Mouse (Mus musculus) midbrain, embryonic 15.5 days (tissue): ENCODE data around the gene Gm20388. TPM values are rescaled to one million over a fixed set of nuclear protein-coding genes. Genes with fewer than 3 reads are reported as not detected.
"Not testable (repeated sequence)": the region's sequence is repeated elsewhere in the genome, so short reads cannot be mapped to it uniquely, and the experiment has no call there.

Experiments
- ATAC-seq: fragments of 200-750 bp; cut with Nextera tagmentation; replicated peaks from 2 replicates; pipeline ENCODE4 v1.8.0; 2017; ENCODE audit warnings: moderate TSS enrichment
- H3K27ac ChIP-seq: fragments of 300-500 bp; sonication (generic); 2 replicates; pipeline ENCODE4 v1.5.1; 2015; ENCODE audit warnings: mild to moderate bottlenecking, inconsistent platforms
- H3K27me3 ChIP-seq: fragments of 300-500 bp; sonication (generic); replicated peaks from 2 replicates; pipeline ENCODE4 v1.6.1; 2015; ENCODE audit warnings: inconsistent platforms
- H3K36me3 ChIP-seq: fragments of 300-500 bp; sonication (generic); replicated peaks from 2 replicates; pipeline ENCODE4 v1.6.1; 2015; ENCODE audit warnings: inconsistent platforms
- H3K4me1 ChIP-seq: fragments of 300-500 bp; sonication (generic); 2 replicates; pipeline ENCODE4 v1.6.1; 2015; ENCODE audit warnings: inconsistent platforms
- H3K4me2 ChIP-seq: fragments of 300-500 bp; sonication (generic); 2 replicates; pipeline ENCODE4 v1.6.1; 2015; ENCODE audit warnings: inconsistent platforms, mild to moderate bottlenecking, moderate library complexity
- H3K4me3 ChIP-seq: fragments of 300-500 bp; sonication (generic); 2 replicates; pipeline ENCODE4 v1.5.1; 2015; ENCODE audit warnings: mild to moderate bottlenecking, inconsistent platforms
- H3K9ac ChIP-seq: fragments of 300-500 bp; sonication (generic); 2 replicates; pipeline ENCODE4 v1.6.1; 2015; ENCODE audit warnings: mild to moderate bottlenecking, inconsistent platforms
- H3K9me3 ChIP-seq: fragments of 300-500 bp; sonication (generic); 2 replicates; pipeline ENCODE4 v1.6.1; 2016; ENCODE audit warnings: inconsistent platforms
- WGBS: fragments of 180-500 bp; shearing (Covaris S2); methylation state at CpG from one replicate; pipeline ENCODE4 v1.1.7; 2015; ENCODE audit warnings: mixed read lengths; 5-methylcytosine and 5-hydroxymethylcytosine counted together
- polyA plus RNA-seq: library from polyadenylated mRNA; unstranded; fragments of >200 nt; fragmentation: Nextera tagmentation; extraction: Ambion mirVana; gene quantifications from 2 replicates; pipeline ENCODE4 v1.2.1, GENCODE M21; 2015

The Gm20388 gene
- polyA plus RNA-seq, 1 experiment from 2014 or later, result 5.6 TPM

- ATAC-seq, H3K9me3 ChIP-seq, H3K4me3 ChIP-seq, H3K4me2 ChIP-seq, H3K9ac ChIP-seq, H3K27me3 ChIP-seq, H3K36me3 ChIP-seq: not testable (repeated sequence)
- H3K4me1 ChIP-seq, result peaks cover 40% of the 10 kb centered on the region
- H3K27ac ChIP-seq, result peak overlapping the region; percentile 86
- 59% methylated on average over 3 of the region's 3 CpGs for WGBS
These were observed 423.6 kb downstream of the Gm20388 start for GRCm38 (mm10) chr8:120334261-120334660.

DNA sequence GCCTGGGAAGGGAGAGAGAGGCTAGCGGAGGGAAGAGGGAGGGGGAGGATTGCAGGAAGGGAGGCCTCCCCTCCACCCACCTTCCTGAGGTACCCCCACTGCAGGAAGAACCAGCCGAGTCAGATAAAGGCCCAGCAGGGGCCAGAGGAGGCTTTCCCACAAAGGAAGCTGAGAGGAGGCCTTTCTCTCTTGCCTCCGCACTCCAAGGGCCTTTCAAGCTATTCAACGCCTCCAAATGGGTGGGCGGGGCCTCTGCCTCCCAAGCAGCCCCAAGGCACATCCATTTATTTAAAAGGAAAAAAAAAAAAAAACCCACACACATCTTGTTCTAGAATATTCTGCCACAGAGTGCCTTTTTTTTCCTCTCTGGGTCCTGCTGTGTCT is 424.2 kb downstream of the Gm20388 start:
- WGBS, result 7% methylated on average over 5 of the region's 5 CpGs
- no peaks in the 10 kb centered on the region for H3K9me3 ChIP-seq
- H3K4me2 ChIP-seq, result no peak overlapping the region
- peak overlapping the region; percentile 86 for H3K27ac ChIP-seq
- H3K36me3 ChIP-seq, result no peaks in the 10 kb centered on the region
- H3K4me1 ChIP-seq, result peaks cover 42% of the 10 kb centered on the region
- no peak overlapping the region for H3K4me3 ChIP-seq
- no peaks in the 10 kb centered on the region for H3K27me3 ChIP-seq
- no peak; the same call in 1 of the 2 replicates for ATAC-seq
- peak overlapping the region; percentile 26; the same call in 1 of the 2 replicates for H3K9ac ChIP-seq

DNA sequence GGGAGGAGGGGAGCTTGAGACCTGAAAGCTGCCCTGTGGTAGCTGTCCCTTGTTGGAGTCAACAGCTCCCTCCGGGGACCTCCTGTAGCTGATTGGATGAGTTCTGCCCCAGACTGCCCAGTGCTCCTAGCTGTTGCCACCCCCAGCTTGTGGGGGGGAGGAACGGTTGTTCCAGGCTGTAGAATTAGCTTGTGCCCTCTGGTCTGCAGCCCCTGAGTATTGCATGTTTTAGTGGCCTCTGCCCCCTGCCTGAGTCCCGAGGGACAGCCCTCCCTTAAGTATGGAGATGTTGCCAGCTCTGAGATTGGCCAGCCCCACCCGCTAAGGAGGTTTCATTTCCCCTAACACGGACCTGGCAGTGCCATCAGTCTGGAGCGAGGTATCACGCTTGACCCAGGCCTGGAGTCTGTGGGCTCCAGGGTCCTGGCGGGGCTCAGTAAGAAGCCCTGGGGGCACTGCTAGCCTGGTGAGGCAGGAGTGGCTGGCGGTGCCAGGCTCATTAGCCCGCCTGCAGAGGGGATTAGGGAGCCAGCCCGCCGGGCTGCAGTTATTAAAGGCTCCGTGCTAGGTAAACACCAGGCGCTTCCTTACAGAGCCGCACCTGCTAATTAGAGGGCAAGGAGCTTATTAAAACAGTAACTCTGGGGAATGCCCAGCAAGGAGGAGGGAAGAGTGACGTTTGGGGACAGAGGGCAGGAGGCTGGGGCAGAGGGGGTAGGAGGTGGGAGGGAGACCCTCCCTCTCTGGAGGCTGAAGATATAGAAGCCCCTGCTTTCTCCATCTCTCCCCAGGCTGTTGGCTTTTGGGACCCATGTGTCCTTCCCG is 424.8 kb downstream of the Gm20388 start:
- H3K4me1 ChIP-seq, result peaks cover 47% of the 10 kb centered on the region
- no peak overlapping the region for H3K4me3 ChIP-seq
- no peaks in the 10 kb centered on the region for H3K36me3 ChIP-seq
- peak overlapping the region; percentile 28 for H3K4me2 ChIP-seq
- H3K27ac ChIP-seq, result peak overlapping the region; percentile 86
- no peaks in the 10 kb centered on the region for H3K9me3 ChIP-seq
- peak overlapping the region; percentile 26; the same call in 1 of the 2 replicates for H3K9ac ChIP-seq
- no peaks in the 10 kb centered on the region for H3K27me3 ChIP-seq
- ATAC-seq, result peak; percentile 71
- 2% methylated on average over 17 of the region's 17 CpGs for WGBS

DNA sequence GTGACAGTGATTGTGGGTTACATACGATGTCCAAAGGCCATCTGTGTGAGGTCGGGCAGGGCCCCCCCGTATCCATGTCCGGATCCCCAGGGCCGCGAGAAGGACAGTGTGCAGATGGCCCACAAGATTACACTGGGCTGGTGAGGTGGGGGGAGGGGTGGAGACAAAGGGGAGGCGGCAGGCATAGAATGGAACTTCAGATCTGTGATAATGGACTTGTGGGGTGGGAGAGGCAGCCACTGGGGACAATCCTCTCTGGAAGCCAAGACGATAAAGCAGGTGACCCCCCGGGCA is 425.4 kb downstream of the Gm20388 start:
- WGBS, result 1% methylated on average over 9 of the region's 9 CpGs
- Histone ChIP-seq H3K27ac (peak overlapping the region; percentile 86), H3K9me3 (no peaks in the 10 kb centered on the region), H3K27me3 (no peaks in the 10 kb centered on the region), H3K36me3 (no peaks in the 10 kb centered on the region), H3K4me3 (no peak overlapping the region), H3K4me2 (peak overlapping the region; percentile 28; the same call in 1 of the 2 replicates), H3K9ac (no peak overlapping the region), H3K4me1 (peaks cover 49% of the 10 kb centered on the region)
- ATAC-seq, result peak; percentile 53

- Histone ChIP-seq H3K27me3 (no peaks in the 10 kb centered on the region), H3K4me1 (peaks cover 54% of the 10 kb centered on the region), H3K27ac (peak overlapping the region; percentile 86; the same call in 1 of the 2 replicates), H3K4me3 (no peak overlapping the region), H3K9me3 (no peaks in the 10 kb centered on the region), H3K4me2 (no peak overlapping the region), H3K36me3 (no peaks in the 10 kb centered on the region), H3K9ac (no peak overlapping the region)
- WGBS, result 37% methylated on average over 5 of the region's 5 CpGs
- ATAC-seq, result no peak
These were observed 426.4 kb downstream of the Gm20388 start for GRCm38 (mm10) chr8:120336909-120337555.

- H3K9ac ChIP-seq, result no peak overlapping the region
- WGBS, result 50% methylated on average over 5 of the region's 5 CpGs
- peaks cover 59% of the 10 kb centered on the region for H3K4me1 ChIP-seq
These were observed 427.0 kb downstream of the Gm20388 start for GRCm38 (mm10) chr8:120337627-120338026.

DNA sequence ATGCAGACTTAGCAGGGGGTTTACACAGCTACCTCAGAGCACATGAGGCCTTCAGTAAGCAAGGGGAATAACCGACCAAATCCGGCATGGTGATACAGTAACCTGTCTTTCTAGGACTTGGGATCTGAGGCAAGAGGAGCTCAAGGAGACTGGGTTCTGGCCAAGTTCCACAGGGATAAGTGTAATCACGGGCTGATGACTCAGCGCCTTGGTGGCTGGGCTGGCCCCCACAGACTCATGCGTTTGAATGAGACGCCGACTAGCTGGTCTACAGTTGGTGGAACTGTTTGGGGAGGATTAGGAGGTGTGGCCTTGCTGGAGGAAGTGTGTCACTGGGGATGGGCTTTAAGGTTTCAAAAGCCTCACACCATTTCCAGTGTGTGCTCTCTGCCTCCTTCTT is 428.0 kb downstream of the Gm20388 start:
- no peaks in the 10 kb centered on the region for H3K36me3 ChIP-seq
- H3K4me2 ChIP-seq, result no peak overlapping the region
- H3K4me1 ChIP-seq, result peaks cover 69% of the 10 kb centered on the region
- H3K9me3 ChIP-seq, result no peaks in the 10 kb centered on the region
- 96% methylated on average over 7 of the region's 7 CpGs for WGBS
- H3K9ac ChIP-seq, result no peak overlapping the region
- H3K4me3 ChIP-seq, result no peak overlapping the region
- H3K27me3 ChIP-seq, result no peaks in the 10 kb centered on the region
- no peak overlapping the region for H3K27ac ChIP-seq
- ATAC-seq, result no peak

More at GRCm38 (mm10) chr8:120337627-120338026, 427.0 kb downstream of the Gm20388 start:
- no peaks in the 10 kb centered on the region for H3K36me3 ChIP-seq
- H3K4me3 ChIP-seq, result no peak overlapping the region
- H3K27ac ChIP-seq, result no peak overlapping the region
- ATAC-seq, result no peak
- no peaks in the 10 kb centered on the region for H3K27me3 ChIP-seq
- H3K9me3 ChIP-seq, result no peaks in the 10 kb centered on the region
- no peak overlapping the region for H3K4me2 ChIP-seq

- WGBS, result 37% methylated on average over 7 of the region's 8 CpGs
- H3K27me3 ChIP-seq, result no peaks in the 10 kb centered on the region
- no peak overlapping the region for H3K4me3 ChIP-seq
- no peak overlapping the region for H3K4me2 ChIP-seq
- no peak for ATAC-seq
- H3K27ac ChIP-seq, result no peak overlapping the region
- H3K4me1 ChIP-seq, result peaks cover 75% of the 10 kb centered on the region
- no peak overlapping the region for H3K9ac ChIP-seq
- H3K9me3 ChIP-seq, result no peaks in the 10 kb centered on the region
- H3K36me3 ChIP-seq, result no peaks in the 10 kb centered on the region
These were observed 429.1 kb downstream of the Gm20388 start for GRCm38 (mm10) chr8:120339743-120340142.

- H3K4me3 ChIP-seq, result no peak overlapping the region
- no peaks in the 10 kb centered on the region for H3K36me3 ChIP-seq
- H3K4me1 ChIP-seq, result peaks cover 71% of the 10 kb centered on the region
- no peak overlapping the region for H3K9ac ChIP-seq
- H3K4me2 ChIP-seq, result no peak overlapping the region
- peak overlapping the region; percentile 2; the same call in 1 of the 2 replicates for H3K27ac ChIP-seq
- WGBS, result 40% methylated on average over 10 of the region's 10 CpGs
- no peaks in the 10 kb centered on the region for H3K9me3 ChIP-seq
- no peak for ATAC-seq
- no peaks in the 10 kb centered on the region for H3K27me3 ChIP-seq
These were observed 430.5 kb downstream of the Gm20388 start for GRCm38 (mm10) chr8:120341124-120341523.

- peaks cover 70% of the 10 kb centered on the region for H3K4me1 ChIP-seq
- no peak overlapping the region for H3K4me3 ChIP-seq
- H3K9ac ChIP-seq, result no peak overlapping the region
- no peaks in the 10 kb centered on the region for H3K9me3 ChIP-seq
- no peak for ATAC-seq
- no peak overlapping the region for H3K4me2 ChIP-seq
- H3K27ac ChIP-seq, result peak overlapping the region; percentile 35
- H3K27me3 ChIP-seq, result no peaks in the 10 kb centered on the region
- 42% methylated on average over 7 of the region's 7 CpGs for WGBS
- H3K36me3 ChIP-seq, result no peaks in the 10 kb centered on the region
These were observed 432.4 kb downstream of the Gm20388 start for GRCm38 (mm10) chr8:120342847-120343548.

DNA sequence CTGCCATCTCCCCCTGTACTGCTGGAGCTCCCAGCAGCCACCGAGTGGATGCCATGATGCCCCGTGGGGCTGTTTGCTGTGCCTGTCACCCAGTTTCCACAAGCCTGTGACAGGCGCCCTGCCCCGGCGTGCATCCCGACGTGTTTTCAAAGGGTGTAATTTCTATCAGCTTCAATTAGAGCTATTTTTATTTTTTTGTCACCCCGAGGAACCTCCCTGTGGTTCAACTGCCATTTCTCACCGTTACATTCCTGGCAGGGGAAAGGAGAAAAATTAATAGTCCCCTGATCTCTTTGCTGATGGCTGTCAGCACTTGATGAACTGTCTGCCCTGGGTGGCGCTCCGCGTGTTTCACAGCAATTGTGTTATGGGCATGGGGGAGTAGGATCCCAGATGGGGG is 432.9 kb downstream of the Gm20388 start:
- peak overlapping the region; percentile 35 for H3K27ac ChIP-seq
- ATAC-seq, result no peak
- no peaks in the 10 kb centered on the region for H3K9me3 ChIP-seq
- peaks cover 76% of the 10 kb centered on the region for H3K4me1 ChIP-seq
- H3K27me3 ChIP-seq, result no peaks in the 10 kb centered on the region
- 47% methylated on average over 12 of the region's 12 CpGs for WGBS
- no peak overlapping the region for H3K9ac ChIP-seq
- no peak overlapping the region for H3K4me2 ChIP-seq
- no peak overlapping the region for H3K4me3 ChIP-seq
- no peaks in the 10 kb centered on the region for H3K36me3 ChIP-seq

- Histone ChIP-seq H3K9me3 (no peaks in the 10 kb centered on the region), H3K27ac (peak overlapping the region; percentile 32), H3K4me1 (peaks cover 82% of the 10 kb centered on the region), H3K4me3 (no peak overlapping the region), H3K4me2 (no peak overlapping the region), H3K36me3 (no peaks in the 10 kb centered on the region), H3K27me3 (no peaks in the 10 kb centered on the region), H3K9ac (no peak overlapping the region)
- no peak for ATAC-seq
- WGBS, result 23% methylated on average over 4 of the region's 4 CpGs
These were observed 433.5 kb downstream of the Gm20388 start for GRCm38 (mm10) chr8:120344166-120344565.
